Mouse (Mus musculus): ENCODE results near the gene Rfx7.
A peak's percentile ranks its signal among the peaks of the same experiment; 100 is the strongest.
"Not testable (repeated sequence)": the region's sequence is repeated elsewhere in the genome, so short reads cannot be mapped to it uniquely, and the experiment has no call there.

The Rfx7 gene

DNA sequence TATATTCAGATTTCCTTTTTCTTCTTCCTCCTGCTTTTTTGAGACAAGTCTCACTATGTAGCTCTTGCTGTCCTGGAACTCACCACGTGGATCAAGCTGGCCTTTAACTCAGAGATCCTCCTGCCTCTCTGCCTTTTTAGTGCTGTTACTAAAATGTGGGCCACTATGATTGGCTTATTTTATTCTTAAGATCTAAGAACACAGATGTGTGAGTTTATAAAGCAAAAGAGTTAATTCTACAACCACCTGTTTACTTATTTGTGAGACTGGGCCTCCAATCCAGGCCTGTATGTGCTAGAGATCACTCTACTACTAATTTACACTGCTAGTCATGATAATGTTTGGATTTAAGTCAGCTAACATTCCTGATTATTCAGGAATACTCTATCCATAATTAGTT lies 128.9 kb downstream of the Rfx7 start:
- peak overlapping the region; percentile 82; the same call in 1 of the 2 replicates for H3K4me3 ChIP-seq (replicated peaks; ENCODE audit: low read length)
- peaks cover 21% of the 10 kb centered on the region for H3K36me3 ChIP-seq (ENCODE audit: insufficient read depth, low read length)
- no peaks in the 10 kb centered on the region for H3K27me3 ChIP-seq (ENCODE audit: insufficient read depth, low read length)
- no peaks in the 10 kb centered on the region for H3K9me3 ChIP-seq (ENCODE audit: low read length)
- peaks cover 74% of the 10 kb centered on the region for H3K4me1 ChIP-seq (replicated peaks; ENCODE audit: low read depth, low read length)
- TF ChIP-seq CTCF (conservative IDR thresholded peaks at IDR 0.05; ENCODE audit: low read length) (no peak), POU5F1 (IDR thresholded peaks at IDR 0.05; ENCODE audit: borderline replicate concordance, low read length) (no peak), NANOG (IDR thresholded peaks at IDR 0.05; ENCODE audit: borderline replicate concordance, low read length) (no peak)

DNA sequence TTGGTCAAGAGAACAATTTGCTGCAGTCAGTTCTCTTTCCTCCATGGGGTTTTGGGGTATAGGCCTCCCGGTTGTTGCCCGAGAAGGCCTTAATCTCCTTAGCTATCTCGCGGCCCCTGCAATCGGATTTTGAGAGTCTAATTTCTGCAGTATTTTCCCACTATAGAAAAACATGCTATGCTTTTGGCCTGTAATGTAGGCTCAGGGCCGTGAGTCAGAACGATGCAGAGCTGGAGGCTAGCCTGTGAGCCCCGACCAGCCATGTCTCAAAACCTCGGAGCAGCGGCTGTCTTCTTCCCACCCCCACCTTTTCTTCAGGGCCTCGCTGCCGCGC lies 129.5 kb downstream of the Rfx7 start:
- Histone ChIP-seq H3K4me3 (replicated peaks; ENCODE audit: low read length) (peak overlapping the region; percentile 82), H3K4me1 (replicated peaks; ENCODE audit: low read depth, low read length) (peaks cover 72% of the 10 kb centered on the region), H3K9me3 (ENCODE audit: low read length) (no peaks in the 10 kb centered on the region), H3K27me3 (ENCODE audit: insufficient read depth, low read length) (no peaks in the 10 kb centered on the region), H3K36me3 (ENCODE audit: insufficient read depth, low read length) (peaks cover 26% of the 10 kb centered on the region)
- TF ChIP-seq CTCF (conservative IDR thresholded peaks at IDR 0.05; ENCODE audit: low read length): no peak
- TF ChIP-seq NANOG (IDR thresholded peaks at IDR 0.05; ENCODE audit: borderline replicate concordance, low read length): no peak
- no peak for TF ChIP-seq POU5F1 (IDR thresholded peaks at IDR 0.05; ENCODE audit: borderline replicate concordance, low read length)

DNA sequence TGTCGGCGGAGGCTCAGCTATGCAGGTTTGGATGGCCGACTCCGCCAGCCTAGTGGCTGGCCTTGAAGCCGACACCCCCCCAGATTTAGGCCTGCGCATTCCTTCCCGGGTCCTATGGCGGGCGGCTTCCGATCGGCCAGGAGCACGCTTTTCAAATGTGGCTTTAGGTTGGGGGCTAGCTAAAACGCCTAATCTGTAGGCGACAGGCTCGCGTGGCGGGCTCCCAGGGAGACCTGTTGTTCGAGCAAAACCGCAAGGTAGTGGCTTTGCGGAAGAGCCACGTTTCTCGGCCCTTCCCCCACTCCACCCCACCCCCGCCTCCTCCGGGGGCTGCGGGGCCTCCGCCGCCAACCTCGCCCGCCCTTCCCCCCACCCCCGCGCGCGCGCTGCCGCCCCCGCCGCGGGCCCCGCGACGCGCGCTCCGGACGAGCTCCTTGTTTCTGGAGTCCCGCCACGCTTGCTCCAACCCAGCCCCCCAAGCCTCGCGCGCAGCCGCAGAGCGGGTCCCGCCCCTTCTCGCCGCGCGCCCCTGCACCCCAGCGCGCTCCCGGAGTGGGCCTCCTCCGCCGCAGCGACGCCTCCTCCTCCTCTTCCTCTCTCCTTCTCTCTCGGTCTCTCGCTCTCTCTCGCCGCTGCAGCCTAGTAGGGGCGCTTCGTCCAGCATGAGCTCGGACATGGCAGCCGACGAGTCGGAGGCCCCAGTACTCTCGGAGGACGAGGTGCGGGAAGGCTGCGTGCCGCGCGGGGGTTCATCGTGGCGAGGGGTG lies 130.0 kb downstream of the Rfx7 start, which contains the start of gene Nedd4:
Gene Nedd4 (plus strand): TSS at position 452 of the 767 bp plus-strand sequence.
- Histone ChIP-seq H3K27me3 (ENCODE audit: insufficient read depth, low read length) (no peaks in the 10 kb centered on the region), H3K4me1 (replicated peaks; ENCODE audit: low read depth, low read length) (peaks cover 72% of the 10 kb centered on the region), H3K36me3 (ENCODE audit: insufficient read depth, low read length) (peaks cover 31% of the 10 kb centered on the region), H3K4me3 (replicated peaks; ENCODE audit: low read length) (peak within 1 kb of the TSS; percentile 89), H3K9me3 (ENCODE audit: low read length) (no peaks in the 10 kb centered on the region)
- TF ChIP-seq CTCF (conservative IDR thresholded peaks at IDR 0.05; ENCODE audit: low read length) (no peak), POU5F1 (IDR thresholded peaks at IDR 0.05; ENCODE audit: borderline replicate concordance, low read length) (no peak), NANOG (IDR thresholded peaks at IDR 0.05; ENCODE audit: borderline replicate concordance, low read length) (no peak)

DNA sequence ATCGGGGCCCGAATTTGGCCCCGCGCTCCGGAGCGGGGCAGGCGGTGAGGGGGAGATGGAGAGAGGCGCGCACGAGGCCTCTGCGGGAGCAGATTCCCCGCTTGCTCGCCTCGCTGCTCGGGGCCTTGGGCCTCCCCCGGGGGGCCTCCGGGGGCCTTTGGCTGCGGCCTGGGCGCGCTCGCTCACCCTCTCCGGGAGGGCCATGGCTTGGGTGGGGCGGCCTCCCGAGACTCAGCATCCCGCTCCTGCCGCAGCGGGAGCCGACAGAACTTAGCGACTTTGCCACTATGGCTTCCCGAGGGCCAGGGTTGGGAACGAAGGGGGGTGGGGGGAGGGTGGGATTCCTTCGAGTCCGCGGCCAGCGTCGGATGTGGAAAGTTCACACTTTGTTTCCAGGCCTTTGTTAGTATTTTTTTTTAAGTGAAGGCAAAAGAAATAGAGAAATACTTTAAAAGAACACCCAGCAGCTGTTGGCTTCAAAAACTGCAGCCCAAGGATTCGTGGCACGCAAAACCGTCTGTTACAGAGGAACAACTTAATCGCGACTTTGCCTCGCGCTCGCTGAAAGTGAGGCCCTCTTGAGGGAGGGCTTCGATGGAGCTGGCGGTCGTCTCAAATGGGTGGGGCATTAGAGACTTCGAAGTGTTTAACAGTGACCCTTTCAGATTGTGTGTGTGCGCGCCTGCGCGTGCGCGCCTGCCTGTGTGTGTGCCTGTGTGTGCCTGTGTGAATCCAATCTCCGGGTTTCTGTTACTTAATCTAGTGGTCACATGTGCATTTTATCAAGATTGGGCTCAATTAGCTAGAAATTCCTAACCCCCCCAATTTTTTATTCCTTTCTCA lies 130.9 kb downstream of the Rfx7 start:
- Histone ChIP-seq H3K4me3 (replicated peaks; ENCODE audit: low read length) (peak overlapping the region; percentile 89), H3K36me3 (ENCODE audit: insufficient read depth, low read length) (peaks cover 39% of the 10 kb centered on the region), H3K27me3 (ENCODE audit: insufficient read depth, low read length) (no peaks in the 10 kb centered on the region), H3K4me1 (replicated peaks; ENCODE audit: low read depth, low read length) (peaks cover 71% of the 10 kb centered on the region), H3K9me3 (ENCODE audit: low read length) (no peaks in the 10 kb centered on the region)
- TF ChIP-seq POU5F1 (IDR thresholded peaks at IDR 0.05; ENCODE audit: borderline replicate concordance, low read length) (no peak), NANOG (IDR thresholded peaks at IDR 0.05; ENCODE audit: borderline replicate concordance, low read length) (no peak), CTCF (conservative IDR thresholded peaks at IDR 0.05; ENCODE audit: low read length) (no peak)

DNA sequence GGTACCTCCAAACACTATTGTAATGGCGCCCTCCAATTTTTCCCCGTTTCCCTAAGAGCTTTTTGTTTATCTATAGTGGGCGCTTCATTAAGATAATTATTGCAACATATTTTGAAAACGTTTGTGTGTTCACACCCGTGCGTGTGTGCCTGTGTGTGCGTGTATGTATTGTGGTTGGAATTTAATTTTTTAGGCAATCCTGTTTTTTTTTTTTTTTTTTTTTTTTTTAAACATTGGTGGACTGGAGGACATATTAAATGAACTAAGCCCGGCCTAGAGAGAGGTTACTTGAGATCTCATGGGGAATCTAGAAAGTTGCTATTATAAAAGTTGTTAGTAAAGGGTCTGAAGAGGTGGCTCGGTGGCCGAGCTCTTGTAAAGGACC lies 131.5 kb downstream of the Rfx7 start:
- H3K36me3 ChIP-seq (ENCODE audit: insufficient read depth, low read length): peaks cover 44% of the 10 kb centered on the region
- H3K4me3 ChIP-seq (replicated peaks; ENCODE audit: low read length): peak overlapping the region; percentile 89
- H3K9me3 ChIP-seq (ENCODE audit: low read length): no peaks in the 10 kb centered on the region
- H3K4me1 ChIP-seq (replicated peaks; ENCODE audit: low read depth, low read length): peaks cover 70% of the 10 kb centered on the region
- TF ChIP-seq POU5F1 (IDR thresholded peaks at IDR 0.05; ENCODE audit: borderline replicate concordance, low read length): no peak
- no peak for TF ChIP-seq CTCF (conservative IDR thresholded peaks at IDR 0.05; ENCODE audit: low read length)
- TF ChIP-seq NANOG (IDR thresholded peaks at IDR 0.05; ENCODE audit: borderline replicate concordance, low read length): no peak
- H3K27me3 ChIP-seq (ENCODE audit: insufficient read depth, low read length): no peaks in the 10 kb centered on the region

DNA sequence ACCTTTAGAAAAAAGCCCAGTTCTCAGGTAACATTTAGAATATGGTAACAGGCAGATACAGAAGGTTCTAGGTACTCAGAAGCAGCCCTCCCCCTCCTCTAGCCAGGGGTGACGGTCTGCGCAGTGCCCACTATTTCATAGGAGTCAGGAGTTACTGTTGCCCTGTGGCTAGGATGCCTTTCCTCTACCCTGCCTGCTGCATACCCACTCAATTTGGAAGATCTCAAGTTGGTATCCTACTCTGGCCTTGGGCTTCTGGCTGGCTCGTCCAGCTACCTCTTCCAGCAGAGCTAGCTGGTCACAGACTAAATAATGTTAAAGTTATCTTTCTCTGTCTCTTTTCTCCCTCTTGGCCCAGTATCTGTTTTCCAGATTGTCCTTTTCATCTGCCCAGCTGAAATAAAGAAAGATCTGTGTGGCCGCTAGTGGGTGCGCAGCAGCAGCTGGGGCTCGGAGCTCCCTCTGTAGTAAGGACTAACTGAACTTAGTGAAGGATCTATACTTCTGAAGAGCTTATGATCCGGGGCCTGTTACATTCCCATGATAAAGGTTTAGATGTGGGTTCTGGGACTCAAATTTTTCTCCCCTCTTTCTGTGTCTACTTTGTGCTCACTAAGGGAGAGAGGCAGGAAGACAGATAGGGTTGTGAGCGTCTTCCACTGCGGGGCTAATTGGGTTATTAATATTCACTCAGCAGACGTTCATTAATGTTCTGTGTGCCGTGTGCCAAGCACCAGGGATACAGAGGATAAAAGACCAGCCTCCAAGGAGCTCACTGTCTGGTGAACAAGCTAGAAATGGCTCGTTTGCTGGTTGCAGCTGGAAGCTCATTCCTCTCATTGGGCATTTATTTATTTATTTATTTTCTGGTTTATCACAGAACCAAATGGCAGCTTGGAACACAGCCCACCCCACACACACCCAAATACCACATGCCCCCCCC lies 132.6 kb downstream of the Rfx7 start:
- Histone ChIP-seq H3K4me3 (replicated peaks; ENCODE audit: low read length) (peak overlapping the region; percentile 89), H3K9me3 (ENCODE audit: low read length) (no peaks in the 10 kb centered on the region), H3K27me3 (ENCODE audit: insufficient read depth, low read length) (no peaks in the 10 kb centered on the region), H3K36me3 (ENCODE audit: insufficient read depth, low read length) (peaks cover 55% of the 10 kb centered on the region), H3K4me1 (replicated peaks; ENCODE audit: low read depth, low read length) (peaks cover 69% of the 10 kb centered on the region)
- TF ChIP-seq POU5F1 (IDR thresholded peaks at IDR 0.05; ENCODE audit: borderline replicate concordance, low read length) (no peak), CTCF (conservative IDR thresholded peaks at IDR 0.05; ENCODE audit: low read length) (no peak), NANOG (IDR thresholded peaks at IDR 0.05; ENCODE audit: borderline replicate concordance, low read length) (no peak)

DNA sequence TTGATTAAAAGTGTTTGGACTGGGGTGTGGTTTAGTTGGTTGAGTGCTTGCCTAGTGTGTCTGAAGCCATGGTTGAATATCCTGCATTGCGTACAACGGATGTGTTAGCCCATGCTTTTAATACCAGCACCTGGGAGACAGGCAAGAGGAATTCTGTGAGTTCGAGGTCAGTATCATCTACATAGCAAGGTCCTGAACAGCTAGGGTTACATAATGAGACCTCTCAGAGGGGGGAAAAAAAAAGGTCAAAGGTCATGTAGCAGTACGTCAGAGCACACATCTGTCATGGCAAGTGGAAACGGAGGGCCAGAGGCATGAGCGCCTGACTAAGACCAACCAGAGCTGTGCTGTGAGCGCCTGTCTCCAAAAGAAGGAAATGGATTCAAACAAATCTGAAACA lies 133.5 kb downstream of the Rfx7 start:
- Histone ChIP-seq H3K36me3 (ENCODE audit: insufficient read depth, low read length) (peaks cover 63% of the 10 kb centered on the region), H3K4me3 (replicated peaks; ENCODE audit: low read length) (peak overlapping the region; percentile 89), H3K4me1 (replicated peaks; ENCODE audit: low read depth, low read length) (peaks cover 69% of the 10 kb centered on the region), H3K27me3 (ENCODE audit: insufficient read depth, low read length) (no peaks in the 10 kb centered on the region), H3K9me3 (ENCODE audit: low read length) (no peaks in the 10 kb centered on the region)
- TF ChIP-seq CTCF (conservative IDR thresholded peaks at IDR 0.05; ENCODE audit: low read length) (no peak), POU5F1 (IDR thresholded peaks at IDR 0.05; ENCODE audit: borderline replicate concordance, low read length) (no peak), NANOG (IDR thresholded peaks at IDR 0.05; ENCODE audit: borderline replicate concordance, low read length) (no peak)

DNA sequence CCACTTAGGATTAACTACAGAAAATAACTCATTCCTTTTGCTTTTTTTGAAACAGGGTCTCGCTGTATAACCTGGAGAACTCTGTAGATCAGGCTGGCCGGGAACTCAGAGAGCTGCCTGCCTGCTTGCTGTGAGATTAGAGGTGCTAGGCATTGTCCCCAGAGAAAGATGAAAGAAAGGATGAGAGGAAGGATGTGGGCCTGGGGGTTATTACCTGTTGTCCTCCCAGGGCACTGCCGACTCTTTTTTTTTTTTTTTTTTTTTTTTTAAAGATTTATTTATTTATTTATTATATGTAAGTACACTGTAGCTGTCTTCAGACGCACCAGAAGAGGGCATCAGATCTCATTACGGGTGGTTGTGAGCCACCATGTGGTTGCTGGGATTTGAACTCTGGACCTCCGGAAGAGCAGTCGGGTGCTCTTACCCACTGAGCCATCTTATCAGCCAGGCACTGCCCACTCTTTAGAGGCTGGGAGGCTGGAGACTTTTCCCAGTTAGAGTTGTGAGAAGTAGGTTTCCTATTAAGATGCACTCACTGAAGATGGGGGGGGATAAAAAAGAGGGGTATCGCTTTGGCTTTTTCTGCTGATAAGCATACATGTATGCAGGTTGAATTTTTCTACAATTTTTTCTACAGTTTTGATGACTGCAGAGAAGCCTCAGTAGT lies 134.4 kb downstream of the Rfx7 start:
- H3K27me3 ChIP-seq (ENCODE audit: insufficient read depth, low read length); H3K9me3 ChIP-seq (ENCODE audit: low read length): not testable (repeated sequence)
- Histone ChIP-seq H3K36me3 (ENCODE audit: insufficient read depth, low read length) (peaks cover 71% of the 10 kb centered on the region), H3K4me3 (replicated peaks; ENCODE audit: low read length) (peak overlapping the region; percentile 89), H3K4me1 (replicated peaks; ENCODE audit: low read depth, low read length) (peaks cover 67% of the 10 kb centered on the region)

Measured in E14TG2a.4 (cell line).